8 mouse cellular contexts compared by ENCODE assay signal in genomic region chr8:71700493-71701269, GRCm38 (mm10). TPM values are rescaled to one million over a fixed set of nuclear protein-coding genes. Genes with fewer than 3 reads are reported as not detected.
DNase-seq lines count a peak whose midpoint lies in the region; ATAC-seq and TF ChIP-seq lines count a peak whose summit lies in the region.

No protein-coding gene starts in this region.

- no peak for TF ChIP-seq POLR2A in embryonic fibroblast, embryonic 13.5 days (IDR thresholded peaks at IDR 0.05; ENCODE audit: low read depth, low read length)

- 0 out of 2 replicates have a peak, but pooled peaks cover 4% of the 10 kb centered on the region for H3K36me3 ChIP-seq in erythroblast, embryonic 14.5 days (ENCODE audit: control insufficient read depth)
- H3K36me3 ChIP-seq in lung, embryonic 16.5 days (ENCODE audit: control insufficient read depth, insufficient read depth, low read length) = no peaks in the 10 kb centered on the region

- peak; percentile 23 for DNase-seq in yolk sac, embryonic 10.5 days (ENCODE audit: low spot score)
- no peak for DNase-seq in right cerebral cortex, adult 18-20 months
- no peak for DNase-seq in cerebellum, adult 11-12 months

- peaks cover 79% of the 10 kb centered on the region for H3K4me1 ChIP-seq in erythroblast, embryonic 14.5 days (ENCODE audit: control insufficient read depth)
- H3K4me1 ChIP-seq in embryonic fibroblast, embryonic 13.5 days (ENCODE audit: control insufficient read depth, insufficient read depth, low read length) = no peaks in the 10 kb centered on the region
- peaks cover 7% of the 10 kb centered on the region; the same call in 1 of the 2 replicates for H3K4me1 ChIP-seq in lung, embryonic 16.5 days (replicated peaks; ENCODE audit: control insufficient read depth, insufficient read depth, low read length)

- peak overlapping the region; percentile 56 for H3K9ac ChIP-seq in lung, embryonic 16.5 days (ENCODE audit: low read length)

- WGBS in lung, embryonic 16.5 days = 6% methylated on average over 29 of the region's 29 CpGs

- H3K4me2 ChIP-seq in lung, embryonic 16.5 days (ENCODE audit: low read depth, low read length) = peak overlapping the region; percentile 52

- no peak for ATAC-seq in erythroblast, adult 5-6 weeks (replicated peaks; ENCODE audit: low FRiP score, poor library complexity, severe bottlenecking)
- ATAC-seq in inflammation-experienced regulatory T-cells, adult 6 months = peak; percentile 54
- peak; percentile 45; the same call in 1 of the 2 replicates for ATAC-seq in lung, embryonic 16.5 days (ENCODE audit: low read depth)

- H3K4me3 ChIP-seq in erythroblast, embryonic 14.5 days (replicated peaks) = peak overlapping the region; percentile 80
- peak overlapping the region; percentile 28 for H3K4me3 ChIP-seq in embryonic fibroblast, embryonic 13.5 days (ENCODE audit: insufficient read depth, low read length)
- H3K4me3 ChIP-seq in lung, embryonic 16.5 days (ENCODE audit: low read length) = peak overlapping the region; percentile 38

- no peaks in the 10 kb centered on the region; the same call in 1 of the 2 replicates for H3K9me3 ChIP-seq in erythroblast, embryonic 14.5 days (ENCODE audit: control insufficient read depth, low read length)
- no peaks in the 10 kb centered on the region for H3K9me3 ChIP-seq in lung, embryonic 16.5 days (ENCODE audit: control insufficient read depth, low read length)

- no peak for TF ChIP-seq CTCF in embryonic fibroblast, embryonic 13.5 days (IDR thresholded peaks at IDR 0.05; ENCODE audit: borderline replicate concordance, insufficient read depth, low read length)

- peaks cover 44% of the 10 kb centered on the region for H3K27me3 ChIP-seq in erythroblast, embryonic 14.5 days (ENCODE audit: control insufficient read depth)
- peaks cover 31% of the 10 kb centered on the region for H3K27me3 ChIP-seq in lung, embryonic 16.5 days (ENCODE audit: control insufficient read depth, insufficient read depth, low read depth, low read length)

- no peak overlapping the region for H3K27ac ChIP-seq in embryonic fibroblast, embryonic 13.5 days (ENCODE audit: insufficient read depth, low read length)
- no peak overlapping the region for H3K27ac ChIP-seq in lung, embryonic 16.5 days (ENCODE audit: low read length)

RNA-seq across cellular contexts. Expression of gene B3gnt3, which starts 0.9 kb away (rescaled TPM):
- 3.4 and 3.7 TPM in 2 replicates for polyA plus RNA-seq in erythroblast, embryonic 14.5 days (2012)
- 6.1 and 16.5 TPM in 2 replicates for total RNA-seq in erythroblast, adult 5-6 weeks (2015; ENCODE audit: low replicate concordance)
- 11.2 and 12.9 TPM in 2 replicates for total RNA-seq in erythroblast, adult 5-6 weeks (2017; ENCODE audit: low replicate concordance)
- polyA plus RNA-seq in embryonic fibroblast, embryonic 13.5 days (2011; ENCODE audit: insufficient read length, low read depth, missing spikeins) = 0.67 and 1.1 TPM in 2 replicates
- 1 to 10 TPM; 2.8 to 5.6 (median 4.3) TPM for polyA plus RNA-seq in inflammation-experienced regulatory T-cells, adult 6 months (2017; shearing (Covaris generic))
- 4.4 and 4.6 TPM in 2 replicates for polyA plus RNA-seq in lung, embryonic 16.5 days (2015; fragmentation: Nextera tagmentation; extraction: Ambion mirVana)

RNA-seq across cellular contexts. Expression of gene Insl3, which starts 11.7 kb away (rescaled TPM):
- polyA plus RNA-seq in erythroblast, embryonic 14.5 days (2012) = 0.36 and 0.75 TPM in 2 replicates
- 8.5 TPM in 1 of 2 replicates, not detected in the other for total RNA-seq in erythroblast, adult 5-6 weeks (2015; ENCODE audit: low replicate concordance)
- total RNA-seq in erythroblast, adult 5-6 weeks (2017; ENCODE audit: low replicate concordance) = not detected in 2 replicates
- 1.4 TPM in 1 of 2 replicates, not detected in the other for polyA plus RNA-seq in embryonic fibroblast, embryonic 13.5 days (2011; ENCODE audit: insufficient read length, low read depth, missing spikeins)
- 10 to 100 TPM; 11.7 to 25.4 (median 22.8) TPM for polyA plus RNA-seq in inflammation-experienced regulatory T-cells, adult 6 months (2017; shearing (Covaris generic))
- 1.4 and 1.5 TPM in 2 replicates for polyA plus RNA-seq in lung, embryonic 16.5 days (2015; fragmentation: Nextera tagmentation; extraction: Ambion mirVana)

RNA-seq across cellular contexts. Expression of gene Jak3, which starts 24.6 kb away (rescaled TPM):
- polyA plus RNA-seq in erythroblast, embryonic 14.5 days (2012) = 1.5 TPM in 2 replicates
- 1.2 and 1.9 TPM in 2 replicates for total RNA-seq in erythroblast, adult 5-6 weeks (2015; ENCODE audit: low replicate concordance)
- 0.43 and 1.4 TPM in 2 replicates for total RNA-seq in erythroblast, adult 5-6 weeks (2017; ENCODE audit: low replicate concordance)
- 5.0 and 6.1 TPM in 2 replicates for polyA plus RNA-seq in embryonic fibroblast, embryonic 13.5 days (2011; ENCODE audit: insufficient read length, low read depth, missing spikeins)
- 10 to 100 TPM; 18.9 to 30.3 (median 22.5) TPM for polyA plus RNA-seq in inflammation-experienced regulatory T-cells, adult 6 months (2017; shearing (Covaris generic))
- polyA plus RNA-seq in lung, embryonic 16.5 days (2015; fragmentation: Nextera tagmentation; extraction: Ambion mirVana) = 8.9 and 9.1 TPM in 2 replicates

RNA-seq across cellular contexts. Expression of gene Fcho1, which starts 24.8 kb away (rescaled TPM):
- 14.2 and 14.6 TPM in 2 replicates for polyA plus RNA-seq in erythroblast, embryonic 14.5 days (2012)
- total RNA-seq in erythroblast, adult 5-6 weeks (2015; ENCODE audit: low replicate concordance) = 20.2 and 26.5 TPM in 2 replicates
- 44.8 and 52.8 TPM in 2 replicates for total RNA-seq in erythroblast, adult 5-6 weeks (2017; ENCODE audit: low replicate concordance)
- not detected in 2 replicates for polyA plus RNA-seq in embryonic fibroblast, embryonic 13.5 days (2011; ENCODE audit: insufficient read length, low read depth, missing spikeins)
- polyA plus RNA-seq in inflammation-experienced regulatory T-cells, adult 6 months (2017; shearing (Covaris generic)) = 10 to 100 TPM; 37.6 to 66.4 (median 54.3) TPM
- polyA plus RNA-seq in lung, embryonic 16.5 days (2015; fragmentation: Nextera tagmentation; extraction: Ambion mirVana) = 6.5 and 8.0 TPM in 2 replicates

RNA-seq across cellular contexts. Expression of gene Unc13a, which starts 29.1 kb away (rescaled TPM):
- 0.01 TPM in 1 of 2 replicates, not detected in the other for polyA plus RNA-seq in erythroblast, embryonic 14.5 days (2012)
- not detected in 2 replicates for total RNA-seq in erythroblast, adult 5-6 weeks (2015; ENCODE audit: low replicate concordance)
- total RNA-seq in erythroblast, adult 5-6 weeks (2017; ENCODE audit: low replicate concordance) = 0.17 and 2.4 TPM in 2 replicates
- 1.9 and 2.6 TPM in 2 replicates for polyA plus RNA-seq in embryonic fibroblast, embryonic 13.5 days (2011; ENCODE audit: insufficient read length, low read depth, missing spikeins)
- under 1 TPM; 0.42 to 0.67 (median 0.54) TPM for polyA plus RNA-seq in inflammation-experienced regulatory T-cells, adult 6 months (2017; shearing (Covaris generic))
- polyA plus RNA-seq in lung, embryonic 16.5 days (2015; fragmentation: Nextera tagmentation; extraction: Ambion mirVana) = 0.67 and 0.68 TPM in 2 replicates

Comparison
In these comparisons a context has a peak if more than half of its experiments do, and no peak if none do; other contexts are left out.
1. H3K4me3 ChIP-seq: peak in every context shown above with its lines; median percentile 80 in erythroblast, embryonic 14.5 days; 38 in lung, embryonic 16.5 days; 28 in embryonic fibroblast, embryonic 13.5 days.